Mouse (Mus musculus) E14TG2a.4 (cell line): Measurements from ENCODE around the gene Cdca4.

Source experiments
- CTCF ChIP-seq: conservative IDR thresholded peaks from 2 replicates; pipeline ENCODE4 v1.5.1; 2014; ENCODE audit warnings: low read length
- POU5F1 ChIP-seq: IDR thresholded peaks from 2 replicates; pipeline ENCODE4 v1.6.1; 2014; ENCODE audit warnings: low read length, borderline replicate concordance

GRCm38 (mm10) chr12:112808212-112808586 lies 21.0 kb downstream of the Cdca4 start:
- TF ChIP-seq POU5F1 (no peak), CTCF (no peak)
